Mouse (Mus musculus): ENCODE results near the gene Bdkrb2. TPM values are rescaled to one million over a fixed set of nuclear protein-coding genes. Genes with fewer than 3 reads are reported as not detected.

The Bdkrb2 gene
- polyA plus RNA-seq, 1 experiment from 2014 or later, result 1.8 TPM

- Histone ChIP-seq H3K4me3 (no peak overlapping the region), H3K36me3 (no peaks in the 10 kb centered on the region), H3K4me1 (peaks cover 20% of the 10 kb centered on the region), H3K27ac (no peak overlapping the region), H3K27me3 (no peaks in the 10 kb centered on the region), H3K9ac (no peak overlapping the region), H3K4me2 (replicated peaks) (no peak overlapping the region), H3K9me3 (no peaks in the 10 kb centered on the region)
- WGBS, result 77% methylated on average over 6 of the region's 6 CpGs
- ATAC-seq (ENCODE audit: low FRiP score, low read depth), result no peak
Observed at GRCm38 (mm10) chr12:105601586-105601985, 38.6 kb downstream of the Bdkrb2 start.

GRCm38 (mm10) chr12:105602581-105603210 is 39.7 kb downstream of the Bdkrb2 start, which contains the start of gene Bdkrb1:
TSS of gene Bdkrb1 (plus strand) at chr12:105603085.
- Histone ChIP-seq H3K36me3 (no peaks in the 10 kb centered on the region), H3K4me2 (replicated peaks) (no peak within 1 kb of the TSS), H3K4me3 (no peak within 1 kb of the TSS), H3K27me3 (no peaks in the 10 kb centered on the region), H3K4me1 (peaks cover 18% of the 10 kb centered on the region), H3K27ac (no peak within 1 kb of the TSS), H3K9ac (no peak within 1 kb of the TSS), H3K9me3 (no peaks in the 10 kb centered on the region)
- no peak for ATAC-seq (ENCODE audit: low FRiP score, low read depth)
- WGBS, result 89% methylated on average over 11 of the region's 11 CpGs

GRCm38 (mm10) chr12:105603904-105604303 is 40.9 kb downstream of the Bdkrb2 start:
- Histone ChIP-seq H3K4me1 (peaks cover 16% of the 10 kb centered on the region; the same call in 1 of the 2 replicates), H3K36me3 (no peaks in the 10 kb centered on the region; the same call in 1 of the 2 replicates), H3K4me3 (no peak overlapping the region), H3K9me3 (no peaks in the 10 kb centered on the region), H3K9ac (no peak overlapping the region), H3K4me2 (replicated peaks) (no peak overlapping the region), H3K27ac (no peak overlapping the region), H3K27me3 (no peaks in the 10 kb centered on the region)
- WGBS, result 71% methylated on average over 11 of the region's 11 CpGs
- ATAC-seq (ENCODE audit: low FRiP score, low read depth), result no peak

GRCm38 (mm10) chr12:105605212-105605611 is 42.2 kb downstream of the Bdkrb2 start:
- no peaks in the 10 kb centered on the region for H3K9me3 ChIP-seq
- peaks cover 16% of the 10 kb centered on the region; the same call in 1 of the 2 replicates for H3K4me1 ChIP-seq
- H3K27me3 ChIP-seq, result no peaks in the 10 kb centered on the region
- WGBS, result 18% methylated on average over 8 of the region's 8 CpGs
- H3K9ac ChIP-seq, result no peak overlapping the region
- no peak overlapping the region for H3K27ac ChIP-seq
- no peak for ATAC-seq (ENCODE audit: low FRiP score, low read depth)
- H3K4me2 ChIP-seq (replicated peaks), result no peak overlapping the region
- no peak overlapping the region for H3K4me3 ChIP-seq
- no peaks in the 10 kb centered on the region; the same call in 1 of the 2 replicates for H3K36me3 ChIP-seq

- WGBS, result 69% methylated on average over 4 of the region's 4 CpGs
- no peak overlapping the region for H3K4me2 ChIP-seq (replicated peaks)
Observed at GRCm38 (mm10) chr12:105606881-105607280, 43.9 kb downstream of the Bdkrb2 start.

GRCm38 (mm10) chr12:105611045-105611444 is 48.0 kb downstream of the Bdkrb2 start:
- 93% methylated on average over 2 of the region's 2 CpGs for WGBS
- peaks cover 4% of the 10 kb centered on the region; the same call in 1 of the 2 replicates for H3K4me1 ChIP-seq
- no peak for ATAC-seq (ENCODE audit: low FRiP score, low read depth)
- H3K27me3 ChIP-seq, result no peaks in the 10 kb centered on the region
- H3K9me3 ChIP-seq, result no peaks in the 10 kb centered on the region
- H3K9ac ChIP-seq, result no peak overlapping the region
- H3K4me3 ChIP-seq, result no peak overlapping the region
- H3K36me3 ChIP-seq, result peaks cover 17% of the 10 kb centered on the region
- no peak overlapping the region for H3K4me2 ChIP-seq (replicated peaks)
- H3K27ac ChIP-seq, result no peak overlapping the region

More at GRCm38 (mm10) chr12:105606881-105607280, 43.9 kb downstream of the Bdkrb2 start:
- Histone ChIP-seq H3K36me3 (no peaks in the 10 kb centered on the region; the same call in 1 of the 2 replicates), H3K27ac (no peak overlapping the region), H3K4me1 (peaks cover 17% of the 10 kb centered on the region; the same call in 1 of the 2 replicates), H3K4me3 (no peak overlapping the region), H3K27me3 (no peaks in the 10 kb centered on the region), H3K9ac (no peak overlapping the region), H3K9me3 (no peaks in the 10 kb centered on the region)
- no peak for ATAC-seq (ENCODE audit: low FRiP score, low read depth)

- Histone ChIP-seq H3K36me3 (peaks cover 24% of the 10 kb centered on the region), H3K27ac (no peak overlapping the region), H3K9ac (no peak overlapping the region), H3K9me3 (no peaks in the 10 kb centered on the region), H3K4me1 (0 out of 2 replicates have a peak, but pooled peaks cover 3% of the 10 kb centered on the region), H3K4me2 (replicated peaks) (no peak overlapping the region), H3K4me3 (no peak overlapping the region), H3K27me3 (no peaks in the 10 kb centered on the region)
- no peak for ATAC-seq (ENCODE audit: low FRiP score, low read depth)
- WGBS, result 21% methylated on average over 7 of the region's 7 CpGs
Observed at GRCm38 (mm10) chr12:105611748-105612147, 48.7 kb downstream of the Bdkrb2 start.

- no peak for ATAC-seq (ENCODE audit: low FRiP score, low read depth)
- Histone ChIP-seq H3K27ac (no peak overlapping the region), H3K9ac (no peak overlapping the region), H3K4me2 (replicated peaks) (no peak overlapping the region), H3K4me3 (no peak overlapping the region), H3K4me1 (0 out of 2 replicates have a peak, but pooled peaks cover 3% of the 10 kb centered on the region), H3K36me3 (peaks cover 42% of the 10 kb centered on the region), H3K27me3 (no peaks in the 10 kb centered on the region), H3K9me3 (no peaks in the 10 kb centered on the region)
- WGBS, result 90% methylated on average over 10 of the region's 10 CpGs
Observed at GRCm38 (mm10) chr12:105613559-105613958, 50.5 kb downstream of the Bdkrb2 start.

GRCm38 (mm10) chr12:105622048-105622447 is 59.0 kb downstream of the Bdkrb2 start:
- H3K9ac ChIP-seq, result no peak overlapping the region
- WGBS, result 94% methylated on average over 7 of the region's 7 CpGs
- peaks cover 15% of the 10 kb centered on the region for H3K4me1 ChIP-seq
- H3K4me3 ChIP-seq, result no peak overlapping the region
- H3K9me3 ChIP-seq, result no peaks in the 10 kb centered on the region
- H3K27me3 ChIP-seq, result no peaks in the 10 kb centered on the region
- H3K4me2 ChIP-seq (replicated peaks), result no peak overlapping the region
- no peak overlapping the region for H3K27ac ChIP-seq
- ATAC-seq (ENCODE audit: low FRiP score, low read depth), result no peak
- peaks cover 81% of the 10 kb centered on the region for H3K36me3 ChIP-seq

GRCm38 (mm10) chr12:105622981-105623539 is 60.0 kb downstream of the Bdkrb2 start:
- Histone ChIP-seq H3K27ac (no peak overlapping the region), H3K36me3 (peaks cover 79% of the 10 kb centered on the region), H3K9ac (no peak overlapping the region), H3K4me1 (peaks cover 15% of the 10 kb centered on the region), H3K27me3 (no peaks in the 10 kb centered on the region), H3K4me3 (no peak overlapping the region), H3K4me2 (replicated peaks) (no peak overlapping the region), H3K9me3 (no peaks in the 10 kb centered on the region)
- no peak for ATAC-seq (ENCODE audit: low FRiP score, low read depth)
- WGBS, result 90% methylated on average over 12 of the region's 12 CpGs

- H3K9me3 ChIP-seq, result no peaks in the 10 kb centered on the region; the same call in 1 of the 2 replicates
- peaks cover 15% of the 10 kb centered on the region for H3K4me1 ChIP-seq
- peak; percentile 51; the same call in 1 of the 2 replicates for ATAC-seq (ENCODE audit: low FRiP score, low read depth)
- 0 out of 2 replicates have a peak overlapping the region, but pooled peaks have one; percentile 39 for H3K9ac ChIP-seq
- H3K27ac ChIP-seq, result peak overlapping the region; percentile 15; the same call in 1 of the 2 replicates
- H3K27me3 ChIP-seq, result no peaks in the 10 kb centered on the region
- no peak overlapping the region for H3K4me2 ChIP-seq (replicated peaks)
- no peak overlapping the region for H3K4me3 ChIP-seq
- 21% methylated on average over 7 of the region's 7 CpGs for WGBS
- H3K36me3 ChIP-seq, result peaks cover 67% of the 10 kb centered on the region
Observed at GRCm38 (mm10) chr12:105625798-105626197, 62.8 kb downstream of the Bdkrb2 start.

GRCm38 (mm10) chr12:105634374-105635067 is 71.5 kb downstream of the Bdkrb2 start:
- Histone ChIP-seq H3K4me3 (no peak overlapping the region), H3K27ac (no peak overlapping the region), H3K4me2 (replicated peaks) (no peak overlapping the region), H3K9ac (no peak overlapping the region), H3K4me1 (no peaks in the 10 kb centered on the region), H3K9me3 (no peaks in the 10 kb centered on the region; the same call in 1 of the 2 replicates), H3K36me3 (peaks cover 80% of the 10 kb centered on the region), H3K27me3 (no peaks in the 10 kb centered on the region)
- WGBS, result 95% methylated on average over 13 of the region's 13 CpGs
- no peak for ATAC-seq (ENCODE audit: low FRiP score, low read depth)
